Mouse (Mus musculus): ENCODE measurements around the gene Lrba. TPM values are rescaled to one million over a fixed set of nuclear protein-coding genes. Genes with fewer than 3 reads are reported as not detected.

Lrba gene
- polyA plus RNA-seq, 1 experiment from 2014 or later = 5.9 TPM

- H3K4me3 ChIP-seq (replicated peaks; ENCODE audit: low read depth, low read length) = no peak overlapping the region
- WGBS = 68% methylated on average over 13 of the region's 13 CpGs
- no peaks in the 10 kb centered on the region for H3K4me1 ChIP-seq (replicated peaks; ENCODE audit: insufficient read depth, low read length)
- no peak for TF ChIP-seq CTCF (IDR thresholded peaks at IDR 0.05; ENCODE audit: low read depth)
- no peaks in the 10 kb centered on the region for H3K27me3 ChIP-seq (ENCODE audit: insufficient read depth, low read length)
- H3K27ac ChIP-seq = no peak overlapping the region
- DNase-seq (ENCODE audit: low spot score) (no peak), ATAC-seq (replicated peaks; ENCODE audit: low FRiP score, low read depth) (no peak)
- H3K9me3 ChIP-seq (replicated peaks; ENCODE audit: low read length) = no peaks in the 10 kb centered on the region
- H3K9ac ChIP-seq (ENCODE audit: low read depth, low read length) = no peak overlapping the region
- H3K36me3 ChIP-seq (ENCODE audit: insufficient read depth, low read length) = no peaks in the 10 kb centered on the region
- H3K4me2 ChIP-seq (ENCODE audit: low read length) = no peak overlapping the region
These were observed 593.6 kb downstream of the Lrba start for GRCm38 (mm10) chr3:86818001-86818585.

- no peak overlapping the region for H3K27ac ChIP-seq
- 93% methylated on average over 6 of the region's 6 CpGs for WGBS
These were observed 594.9 kb downstream of the Lrba start for GRCm38 (mm10) chr3:86819372-86819771.

DNA sequence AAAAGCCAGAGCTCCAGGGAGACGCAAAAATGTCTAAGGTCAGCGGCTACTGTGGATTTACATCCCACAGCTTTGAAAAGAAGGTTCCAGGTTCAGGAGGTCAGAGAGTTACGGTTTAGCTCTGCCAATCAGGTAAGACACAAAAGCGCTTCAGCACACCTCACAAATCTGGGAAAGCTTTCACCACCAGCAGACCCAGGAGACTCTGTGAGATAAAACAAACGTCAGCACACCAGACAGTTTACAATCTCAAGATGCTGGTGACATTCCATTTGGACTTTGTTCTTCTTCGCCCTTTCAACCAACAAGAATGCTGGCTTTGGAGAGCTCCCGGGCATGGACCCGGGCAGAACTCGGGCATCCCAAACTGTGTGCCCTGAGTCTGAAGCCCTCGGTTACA lies 595.9 kb downstream of the Lrba start:
- Histone ChIP-seq H3K9ac (ENCODE audit: low read depth, low read length) (no peak overlapping the region), H3K36me3 (ENCODE audit: insufficient read depth, low read length) (no peaks in the 10 kb centered on the region), H3K4me2 (ENCODE audit: low read length) (no peak overlapping the region), H3K4me3 (replicated peaks; ENCODE audit: low read depth, low read length) (no peak overlapping the region), H3K27me3 (ENCODE audit: insufficient read depth, low read length) (no peaks in the 10 kb centered on the region), H3K4me1 (replicated peaks; ENCODE audit: insufficient read depth, low read length) (no peaks in the 10 kb centered on the region), H3K9me3 (replicated peaks; ENCODE audit: low read length) (no peaks in the 10 kb centered on the region), H3K27ac (no peak overlapping the region)
- DNase-seq (ENCODE audit: low spot score) (no peak), ATAC-seq (replicated peaks; ENCODE audit: low FRiP score, low read depth) (no peak)
- no peak for TF ChIP-seq CTCF (IDR thresholded peaks at IDR 0.05; ENCODE audit: low read depth)
- 29% methylated on average over 10 of the region's 10 CpGs for whole genome bisulfite sequencing

More at GRCm38 (mm10) chr3:86819372-86819771, 594.9 kb downstream of the Lrba start:
- H3K27me3 ChIP-seq (ENCODE audit: insufficient read depth, low read length) = no peaks in the 10 kb centered on the region
- H3K4me1 ChIP-seq (replicated peaks; ENCODE audit: insufficient read depth, low read length) = no peaks in the 10 kb centered on the region
- no peaks in the 10 kb centered on the region for H3K36me3 ChIP-seq (ENCODE audit: insufficient read depth, low read length)
- no peak for DNase-seq (ENCODE audit: low spot score)
- no peak for ATAC-seq (replicated peaks; ENCODE audit: low FRiP score, low read depth)
- no peak overlapping the region for H3K4me2 ChIP-seq (ENCODE audit: low read length)
- TF ChIP-seq CTCF (IDR thresholded peaks at IDR 0.05; ENCODE audit: low read depth) = no peak
- H3K4me3 ChIP-seq (replicated peaks; ENCODE audit: low read depth, low read length) = no peak overlapping the region
- no peak overlapping the region for H3K9ac ChIP-seq (ENCODE audit: low read depth, low read length)
- no peaks in the 10 kb centered on the region for H3K9me3 ChIP-seq (replicated peaks; ENCODE audit: low read length)

DNA sequence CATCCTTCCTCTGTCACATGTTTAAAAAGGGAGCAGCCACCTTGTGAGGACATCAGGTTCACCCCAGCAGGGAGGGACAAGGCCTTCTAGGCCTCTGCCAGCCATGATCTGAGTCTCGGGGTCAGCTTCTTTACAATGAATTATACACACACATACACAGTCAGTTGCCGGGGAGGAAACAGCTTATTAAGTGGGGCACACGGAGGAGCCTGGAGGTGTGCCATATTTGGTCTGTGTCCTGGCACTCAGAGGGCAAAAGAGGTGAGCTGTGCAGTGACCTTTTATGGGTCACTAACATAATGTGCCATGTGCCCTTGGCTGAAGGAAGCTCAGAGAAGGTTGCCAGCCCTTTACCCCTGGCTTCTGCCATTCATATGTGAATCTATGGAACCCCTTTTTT lies 596.9 kb downstream of the Lrba start:
- WGBS = 19% methylated on average over 3 of the region's 3 CpGs

GRCm38 (mm10) chr3:86827506-86827905 lies 603.0 kb downstream of the Lrba start:
- no peak for DNase-seq (ENCODE audit: low spot score)
- 88% methylated on average over 3 of the region's 3 CpGs for WGBS
- Histone ChIP-seq H3K9ac (ENCODE audit: low read depth, low read length) (no peak overlapping the region), H3K9me3 (replicated peaks; ENCODE audit: low read length) (no peaks in the 10 kb centered on the region), H3K27me3 (ENCODE audit: insufficient read depth, low read length) (no peaks in the 10 kb centered on the region), H3K4me3 (replicated peaks; ENCODE audit: low read depth, low read length) (no peak overlapping the region), H3K27ac (no peak overlapping the region), H3K36me3 (ENCODE audit: insufficient read depth, low read length) (no peaks in the 10 kb centered on the region), H3K4me2 (ENCODE audit: low read length) (no peak overlapping the region), H3K4me1 (replicated peaks; ENCODE audit: insufficient read depth, low read length) (no peaks in the 10 kb centered on the region)
- no peak for TF ChIP-seq CTCF (IDR thresholded peaks at IDR 0.05; ENCODE audit: low read depth)
- ATAC-seq (replicated peaks; ENCODE audit: low FRiP score, low read depth) = no peak

More for the DNA sequence above, 596.9 kb downstream of the Lrba start:
- DNase-seq (ENCODE audit: low spot score) (no peak), ATAC-seq (replicated peaks; ENCODE audit: low FRiP score, low read depth) (no peak)
- Histone ChIP-seq H3K9me3 (replicated peaks; ENCODE audit: low read length) (no peaks in the 10 kb centered on the region), H3K4me1 (replicated peaks; ENCODE audit: insufficient read depth, low read length) (no peaks in the 10 kb centered on the region), H3K4me2 (ENCODE audit: low read length) (no peak overlapping the region), H3K9ac (ENCODE audit: low read depth, low read length) (no peak overlapping the region), H3K4me3 (replicated peaks; ENCODE audit: low read depth, low read length) (no peak overlapping the region), H3K36me3 (ENCODE audit: insufficient read depth, low read length) (no peaks in the 10 kb centered on the region), H3K27ac (no peak overlapping the region), H3K27me3 (ENCODE audit: insufficient read depth, low read length) (no peaks in the 10 kb centered on the region)
- TF ChIP-seq CTCF (IDR thresholded peaks at IDR 0.05; ENCODE audit: low read depth) = no peak

- 54% methylated on average over 8 of the region's 8 CpGs for WGBS
- H3K4me3 ChIP-seq (replicated peaks; ENCODE audit: low read depth, low read length) = no peak overlapping the region
- H3K4me1 ChIP-seq (replicated peaks; ENCODE audit: insufficient read depth, low read length) = no peaks in the 10 kb centered on the region
- no peaks in the 10 kb centered on the region for H3K9me3 ChIP-seq (replicated peaks; ENCODE audit: low read length)
- no peak overlapping the region for H3K4me2 ChIP-seq (ENCODE audit: low read length)
- no peak for DNase-seq (ENCODE audit: low spot score)
- H3K27ac ChIP-seq = no peak overlapping the region
- H3K36me3 ChIP-seq (ENCODE audit: insufficient read depth, low read length) = no peaks in the 10 kb centered on the region
- H3K9ac ChIP-seq (ENCODE audit: low read depth, low read length) = no peak overlapping the region
- no peaks in the 10 kb centered on the region for H3K27me3 ChIP-seq (ENCODE audit: insufficient read depth, low read length)
- TF ChIP-seq CTCF (IDR thresholded peaks at IDR 0.05; ENCODE audit: low read depth) = no peak
- no peak for ATAC-seq (replicated peaks; ENCODE audit: low FRiP score, low read depth)
These were observed 607.6 kb downstream of the Lrba start for GRCm38 (mm10) chr3:86832115-86832514.

Other genes with a start within 250 kb of the Lrba start
- not detected in 2 replicates for gene Prss48, start 222.2 kb upstream of the Lrba start, polyA plus RNA-seq (2015; fragmentation: Nextera tagmentation; extraction: Ambion mirVana)
- gene Rps3a1, start 82.0 kb upstream of the Lrba start, polyA plus RNA-seq (2015; fragmentation: Nextera tagmentation; extraction: Ambion mirVana) = 1,526 and 1,685 TPM in 2 replicates

Data from kidney, postnatal 0 days (tissue).